Mouse (Mus musculus) retina, adult 2 months (tissue): ENCODE data around the gene Gspt1.

Experiments
- DNase-seq: peaks from one replicate; pipeline ENCODE4 v3.0.0-alpha.2; 2012; ENCODE audit warnings: low read depth, low spot score

Gene Gspt1

DNA sequence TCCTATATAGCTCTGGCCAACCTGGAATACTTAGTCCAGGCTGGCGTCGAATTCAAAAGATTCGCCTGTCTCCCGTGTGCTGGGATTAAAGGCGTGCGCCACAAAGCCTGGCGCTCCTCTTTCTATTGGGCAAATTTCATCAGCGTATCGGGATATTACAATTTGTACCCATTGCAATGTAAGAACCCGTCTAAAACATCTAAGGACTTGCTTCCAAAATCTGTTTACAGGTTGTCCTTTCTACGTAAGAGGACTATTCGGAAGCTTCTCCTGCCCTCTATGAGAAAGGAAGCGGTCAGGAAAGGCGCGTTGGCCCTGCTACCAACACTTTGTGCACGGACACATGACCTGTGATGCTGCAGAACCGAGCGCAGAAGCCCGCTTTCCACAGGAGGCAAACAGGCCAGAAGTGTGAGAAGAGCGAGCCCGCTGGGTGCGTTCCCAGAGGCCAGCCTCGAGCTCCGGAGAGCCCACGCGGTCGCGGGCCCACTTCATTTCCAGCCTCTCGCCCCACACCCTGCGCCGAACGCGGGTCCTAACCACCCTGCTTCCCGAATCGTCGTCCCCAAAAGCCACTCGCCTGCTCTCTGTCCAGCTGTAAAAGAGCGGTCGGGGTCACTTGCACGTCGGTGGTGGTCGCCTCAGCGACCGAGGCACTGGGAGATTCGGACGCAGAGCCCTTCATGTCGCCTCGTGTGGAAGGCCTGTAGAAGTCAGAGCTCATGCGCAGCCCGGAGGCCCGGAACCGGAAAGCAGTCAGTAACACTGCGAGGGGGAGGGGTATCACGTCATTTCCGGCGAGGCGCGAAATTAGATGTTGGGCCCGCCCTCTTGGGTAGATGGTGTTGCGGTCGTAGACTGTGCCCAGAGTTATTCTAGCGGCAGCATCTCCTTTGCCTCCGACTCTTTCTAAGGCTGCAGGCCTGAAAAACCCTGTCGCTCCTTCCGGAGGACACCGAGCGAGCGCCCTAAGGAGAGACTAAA, 51.3 kb downstream of the Gspt1 start, which contains the start of gene Rsl1d1:
Rsl1d1 (minus strand) TSS at position 761 of the 984 bp plus-strand sequence.
- DNase-seq: peak; percentile 88

DNA sequence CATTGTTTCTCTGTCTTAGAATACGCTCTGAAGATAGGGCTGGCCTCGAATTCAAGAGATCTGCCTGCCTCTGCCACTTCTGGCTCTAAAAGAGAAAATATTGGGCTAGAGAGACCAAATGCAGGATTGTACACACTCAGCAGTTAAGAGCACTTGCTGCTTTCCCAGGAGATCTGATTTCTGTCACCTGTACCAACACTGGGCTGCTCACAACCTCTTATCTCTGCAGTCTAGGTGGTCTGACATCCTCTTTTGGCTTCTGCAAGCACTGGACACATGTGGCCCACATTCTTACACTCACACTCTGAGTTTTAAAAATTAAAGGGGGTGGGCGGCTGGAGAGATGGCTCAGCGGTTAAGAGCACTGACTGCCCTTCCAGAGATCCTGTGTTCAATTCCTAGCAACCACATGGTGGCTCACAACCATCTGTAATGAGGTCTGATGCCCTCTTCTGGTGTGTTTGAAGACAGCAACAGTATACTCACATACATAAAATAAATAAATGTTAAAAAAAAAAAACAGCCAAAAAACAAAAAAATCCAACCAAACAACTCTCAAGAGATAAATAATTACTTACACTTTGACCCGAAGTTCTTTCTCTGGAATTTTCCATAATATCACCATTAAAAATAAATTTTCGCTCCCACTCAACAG, 52.3 kb downstream of the Gspt1 start:
- no peak for DNase-seq

DNA sequence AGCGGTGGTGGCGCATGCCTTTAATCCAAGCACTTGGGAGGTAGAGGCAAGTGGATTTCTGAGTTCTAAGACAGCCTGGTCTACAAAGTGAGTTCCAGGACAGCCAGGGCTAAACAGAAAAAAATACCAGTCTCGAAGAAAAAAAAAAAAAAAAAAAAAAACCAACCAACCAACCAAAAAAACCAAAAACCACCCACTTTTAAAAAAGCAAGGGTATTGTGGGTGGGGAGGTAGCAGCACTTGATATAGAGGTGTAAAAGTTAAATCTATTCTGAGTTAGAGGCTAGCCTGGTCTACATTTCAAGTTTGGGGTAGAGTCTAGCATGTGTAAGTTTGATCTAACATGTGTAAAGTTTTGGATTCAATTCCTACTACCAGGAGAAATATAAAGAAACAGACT, 53.9 kb downstream of the Gspt1 start:
- DNase-seq: no peak

DNA sequence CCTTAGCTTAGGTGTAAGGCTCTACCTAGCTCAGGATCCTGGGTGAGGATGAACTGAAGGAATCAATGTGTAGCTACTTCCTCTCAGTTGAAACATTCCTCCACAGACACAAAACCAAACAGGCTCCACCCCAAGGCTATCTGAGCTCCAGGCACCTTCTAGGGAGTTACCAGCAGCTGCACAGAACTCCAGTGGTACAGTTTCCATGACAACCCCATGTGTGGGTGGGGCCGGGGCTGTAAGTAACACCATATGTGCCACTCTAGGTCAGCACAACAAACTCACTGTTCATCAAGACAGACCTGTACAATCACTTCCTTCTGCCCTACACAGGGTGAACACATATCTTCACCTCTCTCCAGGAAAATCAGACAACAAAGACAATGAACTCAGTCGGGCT, 55.7 kb downstream of the Gspt1 start:
- DNase-seq: no peak

DNA sequence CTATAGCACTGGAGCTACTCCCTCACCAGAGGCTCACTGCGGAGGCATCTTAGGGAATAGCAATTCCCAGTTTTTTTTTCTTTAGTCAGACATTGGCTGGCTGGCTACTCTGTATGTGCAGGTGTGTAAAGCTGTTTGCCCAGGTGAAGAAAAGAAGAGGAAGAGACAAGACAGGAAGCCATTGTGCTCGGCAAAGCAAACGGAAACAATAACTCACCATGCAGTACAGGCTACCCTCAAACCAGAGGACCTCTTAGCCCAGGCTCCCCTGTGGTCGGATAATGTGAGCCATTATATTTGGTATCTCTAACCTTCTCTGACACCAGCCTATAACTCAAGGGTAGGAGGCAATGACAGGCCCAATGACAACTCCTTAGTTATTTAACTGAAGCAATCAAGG, 57.1 kb downstream of the Gspt1 start:
- no peak for DNase-seq

DNA sequence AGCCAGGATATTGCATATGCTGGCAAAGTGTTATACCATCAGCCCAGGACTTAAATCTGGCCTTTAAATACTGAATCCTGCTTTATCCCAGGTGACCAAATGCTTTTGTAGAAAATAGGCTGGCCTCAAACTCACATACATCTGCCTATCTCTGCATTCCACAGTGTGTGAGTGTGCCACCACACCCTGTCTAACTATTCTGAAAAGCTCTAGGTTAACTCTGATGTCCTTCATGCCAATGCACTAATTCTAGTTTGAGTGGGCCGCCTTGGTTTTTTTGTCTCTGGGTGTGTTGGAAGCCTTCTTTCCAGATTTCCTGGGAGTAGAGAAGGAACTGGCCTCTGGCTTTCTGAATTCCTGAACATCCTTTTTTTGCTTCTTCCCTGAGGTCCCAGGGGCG, 60.9 kb downstream of the Gspt1 start:
- no peak for DNase-seq

DNA sequence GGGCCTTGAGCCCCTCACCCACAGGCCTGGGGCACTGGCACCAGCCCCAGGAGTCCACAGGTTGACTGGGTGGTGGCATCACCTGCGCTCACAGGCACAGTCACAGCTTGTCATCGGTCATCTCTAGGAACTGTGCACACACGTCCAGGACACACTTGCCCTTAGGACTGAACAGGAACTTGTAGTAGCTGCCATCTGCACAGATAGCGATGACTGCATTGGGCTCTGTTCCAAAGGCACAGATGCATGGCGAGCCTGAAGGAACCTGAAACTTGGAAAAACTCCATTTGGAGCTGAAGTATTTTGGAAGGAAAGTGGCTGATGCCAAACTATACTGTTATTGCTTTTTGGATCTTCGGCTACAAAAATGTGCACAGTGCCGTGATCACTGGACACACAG, 64.0 kb downstream of the Gspt1 start:
- DNase-seq: no peak

DNA sequence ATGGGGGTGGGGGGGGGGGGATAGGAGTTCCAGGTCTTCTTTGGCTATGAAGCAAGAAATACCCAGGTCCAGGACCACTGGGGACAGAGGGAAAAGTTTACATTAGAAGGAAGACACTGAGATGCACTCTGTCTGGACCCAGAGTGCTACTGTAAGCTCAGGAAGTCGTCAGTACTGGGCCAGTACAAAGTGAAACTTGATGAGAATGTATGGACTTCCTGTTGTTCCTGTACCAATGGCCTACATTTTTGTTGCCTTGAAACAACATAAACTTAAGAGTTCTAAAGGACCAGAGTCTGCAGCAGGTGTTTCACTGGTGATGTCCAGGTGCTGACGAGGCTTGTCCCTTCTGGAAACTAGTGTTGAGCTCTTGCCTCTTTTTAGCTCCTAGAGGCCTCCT, 76.7 kb downstream of the Gspt1 start:
- DNase-seq: no peak

DNA sequence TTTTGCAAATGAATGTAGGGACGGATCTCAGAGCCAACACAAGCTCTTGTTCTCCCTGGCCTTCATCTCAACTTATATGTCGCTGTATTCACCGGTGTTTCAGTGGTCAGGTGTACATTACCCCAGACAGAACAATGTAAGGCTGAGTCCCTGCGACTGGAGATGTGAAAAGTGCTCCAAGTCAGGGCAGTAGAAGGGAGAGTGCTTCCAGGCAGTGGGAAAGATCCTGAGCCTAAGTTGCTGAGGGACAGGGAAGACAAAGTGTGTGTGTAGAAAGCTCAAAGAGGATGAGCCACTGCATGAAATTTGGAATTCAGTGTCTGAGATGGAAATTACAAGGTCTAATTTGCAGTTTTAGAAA, 77.3 kb downstream of the Gspt1 start:
- no peak for DNase-seq

DNA sequence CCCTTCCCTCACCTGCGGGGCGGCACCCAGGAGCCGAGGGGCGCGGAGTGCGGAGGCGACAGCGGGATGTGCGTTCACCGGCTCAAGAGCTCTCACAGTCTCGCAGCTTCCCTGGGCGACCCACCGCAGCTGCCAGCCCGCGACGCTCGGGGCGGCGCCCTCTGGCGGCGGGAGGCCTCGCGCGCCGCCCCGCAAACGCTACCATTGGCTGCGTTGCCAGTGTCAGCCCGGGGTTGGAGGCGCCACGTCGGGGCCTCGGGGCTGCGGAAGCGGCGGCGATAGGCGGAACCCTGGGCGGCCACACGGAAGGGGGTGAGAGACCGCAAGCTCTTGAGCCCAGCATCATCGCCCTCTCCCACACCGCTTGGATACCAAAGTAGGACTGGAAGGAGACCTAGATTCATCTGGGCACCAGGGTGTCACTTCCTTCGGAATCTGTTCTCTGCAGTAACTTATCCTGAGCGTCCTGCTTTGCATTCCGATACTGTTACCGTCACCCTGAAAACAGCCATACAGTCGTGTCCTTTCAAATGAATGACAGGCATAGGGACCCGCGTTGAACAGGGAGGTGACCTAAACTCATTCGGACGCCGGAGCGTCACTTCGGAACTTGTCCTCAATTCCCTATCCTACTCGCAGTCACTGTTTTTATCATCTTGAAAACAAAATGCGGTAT, 77.8 kb downstream of the Gspt1 start, which contains the start of gene Zc3h7a:
Zc3h7a (minus strand) TSS at position 186 of the 676 bp plus-strand sequence.
- peak; percentile 80 for DNase-seq

DNA sequence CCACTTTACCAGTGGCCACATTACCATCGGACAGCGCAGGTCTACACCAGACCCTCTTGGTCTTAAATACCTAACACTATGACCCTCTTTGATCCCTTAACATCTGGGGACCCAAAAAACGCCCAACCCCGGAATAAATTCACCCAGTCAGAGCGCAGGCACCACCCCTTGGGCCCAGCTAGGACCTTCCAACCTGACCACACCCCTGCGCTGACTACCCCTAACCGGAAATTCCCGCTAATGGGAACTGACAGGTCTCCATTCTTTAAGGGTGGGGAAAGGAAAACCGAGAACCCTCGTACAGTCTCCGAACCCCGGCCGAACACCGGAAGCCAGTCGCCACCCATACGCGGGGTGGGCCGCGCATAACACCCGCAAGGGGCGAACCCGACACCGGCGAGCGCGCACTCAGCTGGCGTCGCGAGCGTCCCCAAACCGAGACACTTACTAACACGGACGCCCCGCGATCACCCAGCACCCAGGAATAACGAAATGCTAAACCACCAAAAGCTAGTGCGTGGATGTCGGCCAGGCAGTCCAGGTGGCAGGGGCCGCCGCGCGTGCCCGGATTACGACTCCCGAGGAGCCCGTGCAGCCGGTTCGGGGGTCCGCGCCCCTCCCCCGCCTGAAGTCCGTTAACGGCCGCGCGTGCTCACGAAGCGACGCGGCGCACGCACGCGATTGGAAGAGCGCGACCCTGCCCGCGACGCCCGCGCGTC, 78.5 kb downstream of the Gspt1 start:
- peak; percentile 8 for DNase-seq

DNA sequence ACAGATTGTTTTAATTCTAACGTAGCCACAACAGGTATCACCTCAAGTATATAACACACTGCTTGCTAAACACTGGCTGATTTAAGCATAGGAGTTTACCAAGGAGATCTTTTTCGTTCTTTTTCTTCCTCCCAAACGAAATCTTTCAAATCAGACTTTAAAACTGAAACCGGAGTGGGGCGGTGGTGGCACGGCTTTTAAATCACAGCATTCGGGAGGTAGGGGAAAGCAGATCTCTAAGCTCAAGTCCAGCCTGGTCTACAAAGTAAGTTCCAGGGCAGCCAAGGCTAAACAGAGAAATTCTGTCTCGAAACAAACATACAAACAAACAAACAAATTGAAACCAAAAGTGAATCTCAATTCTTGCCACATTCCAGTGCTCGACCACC, 79.0 kb downstream of the Gspt1 start:
- peak; percentile 4 for DNase-seq

DNA sequence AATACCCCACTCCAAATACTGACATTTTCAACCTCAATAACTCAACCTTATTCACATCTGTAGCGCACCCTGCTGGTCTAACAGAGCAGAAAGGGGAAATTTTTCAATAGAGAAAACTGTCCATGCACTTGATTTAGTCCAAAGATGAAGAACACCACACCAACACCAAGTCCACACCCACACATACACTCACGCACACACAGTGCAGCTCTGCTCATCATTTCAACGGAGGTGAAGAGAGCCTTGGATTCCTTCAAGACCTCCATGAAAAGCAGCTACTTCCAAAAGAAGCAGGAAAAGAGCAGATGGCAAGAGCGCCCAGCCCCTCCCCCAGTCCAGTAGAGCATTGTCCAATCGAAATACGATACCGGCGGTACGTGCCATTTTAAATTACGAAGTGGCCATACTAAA, 79.4 kb downstream of the Gspt1 start:
- DNase-seq: peak; percentile 20

DNA sequence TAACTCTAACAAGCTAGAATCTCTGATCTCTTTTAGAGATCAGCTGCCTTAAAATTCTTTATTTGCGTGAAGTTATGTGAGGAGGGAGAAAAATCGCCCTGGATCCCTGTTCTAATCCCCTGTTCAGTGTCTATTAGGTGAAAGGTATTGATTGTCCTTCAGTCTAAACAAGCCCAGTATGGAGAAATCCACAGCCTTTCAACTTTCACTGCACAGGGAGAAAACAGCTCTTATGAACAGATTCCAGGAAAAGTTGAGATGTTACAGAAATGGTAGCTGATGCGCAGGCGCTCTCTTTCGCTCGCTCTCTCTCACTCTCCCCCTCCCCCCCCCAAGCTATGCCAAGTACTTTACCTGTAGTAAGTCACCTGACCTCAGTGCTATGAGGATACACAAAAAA, 82.4 kb downstream of the Gspt1 start:
- DNase-seq: no peak
